Mouse (Mus musculus): Measurements from ENCODE around the gene Ccdc113.

- TF ChIP-seq HCFC1 (IDR thresholded peaks at IDR 0.05; ENCODE audit: low read depth, low read length), result no peak
- no peak for TF ChIP-seq NELFE (IDR thresholded peaks at IDR 0.05; ENCODE audit: low read depth, low read length)
- TF ChIP-seq JUN (IDR thresholded peaks at IDR 0.05; ENCODE audit: insufficient read depth, low read depth, low read length), result no peak
- TF ChIP-seq CTCF (conservative IDR thresholded peaks at IDR 0.05 in 1 of 2, IDR thresholded peaks at IDR 0.05 in 1 of 2; ENCODE audit: low read depth in 2 of 2, low read length in 2 of 2), result no peak
These were observed 22.1 kb downstream of the Ccdc113 start for GRCm38 (mm10) chr8:95555963-95556362.

Data from CH12.LX (cell line).